Mouse (Mus musculus) lung, postnatal 36 days (tissue): ENCODE data around the gene H2al1g.
A peak's percentile ranks its signal among the peaks of the same experiment; 100 is the strongest.
"Not testable (repeated sequence)": the region's sequence is repeated elsewhere in the genome, so short reads cannot be mapped to it uniquely, and the experiment has no call there.

Source experiments
- DNase-seq: peaks from one replicate; pipeline ENCODE4 v3.0.0; 2022; ENCODE audit warnings: mixed read lengths

The H2al1g gene

DNA sequence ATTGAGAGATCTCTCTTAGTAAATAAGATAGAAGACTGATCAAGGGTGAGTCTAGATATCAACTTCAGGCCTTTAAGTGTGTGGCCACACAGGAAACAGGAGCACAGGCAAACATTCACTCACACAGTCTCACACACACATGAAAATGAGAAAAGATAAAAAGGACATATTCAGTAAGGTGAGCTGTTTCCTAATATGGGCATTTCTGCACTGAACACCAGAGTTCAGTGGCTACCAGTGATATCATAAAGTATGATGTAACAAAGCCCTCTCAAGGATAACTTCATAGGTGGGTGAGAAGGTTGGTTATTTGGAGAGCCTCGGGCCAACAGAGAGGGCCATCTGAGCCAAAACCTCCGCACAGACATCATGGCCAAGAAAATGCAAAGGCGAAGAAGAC is at the start of gene H2al1g:
Gene H2al1g, plus strand, starts transcription at position 301 of the 400 bp plus-strand sequence.
- not testable (repeated sequence) for DNase-seq

GRCm38 (mm10) chrX:11269074-11269473 is 49.0 kb upstream of the H2al1g start:
- DNase-seq, result no peak

DNA sequence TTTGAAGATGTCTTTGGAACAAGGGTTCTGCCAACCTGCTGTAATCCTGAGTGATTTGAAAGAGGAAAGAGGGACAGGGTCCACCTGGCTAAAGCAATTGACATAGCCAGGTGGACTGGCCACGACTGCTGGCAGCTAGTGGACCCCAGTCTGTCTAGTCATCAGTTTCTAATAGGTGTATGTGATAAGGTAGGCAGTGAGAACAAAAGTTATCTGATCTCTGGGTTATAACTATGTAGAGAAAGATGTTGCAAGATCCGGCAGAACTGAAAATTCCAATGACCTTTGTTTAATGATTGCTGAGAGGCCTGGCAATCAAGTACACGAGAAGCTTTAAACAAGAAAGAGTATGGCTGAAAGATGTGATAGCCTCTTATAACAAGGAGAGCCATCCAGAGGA is 44.9 kb upstream of the H2al1g start:
- DNase-seq, result no peak

DNA sequence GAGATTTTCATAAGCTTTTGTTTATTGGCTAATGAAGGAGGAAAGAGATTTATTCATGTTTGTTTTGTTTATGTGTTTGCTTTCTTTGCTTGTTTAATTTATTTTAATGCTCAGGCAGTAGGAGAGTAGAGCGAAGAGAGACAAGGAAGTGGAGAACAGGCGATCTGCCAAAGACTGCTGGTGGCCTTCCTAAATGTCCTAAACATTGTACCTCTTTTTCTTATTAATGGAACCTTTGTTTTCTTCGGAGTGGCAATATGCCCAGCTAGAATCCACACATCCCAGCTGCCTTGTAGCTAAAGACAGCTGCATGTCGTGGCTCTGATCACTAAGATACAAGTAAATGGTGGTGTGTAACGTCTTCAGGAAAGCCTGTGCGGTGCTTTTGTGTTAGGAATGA is 41.0 kb upstream of the H2al1g start:
- DNase-seq, result no peak

DNA sequence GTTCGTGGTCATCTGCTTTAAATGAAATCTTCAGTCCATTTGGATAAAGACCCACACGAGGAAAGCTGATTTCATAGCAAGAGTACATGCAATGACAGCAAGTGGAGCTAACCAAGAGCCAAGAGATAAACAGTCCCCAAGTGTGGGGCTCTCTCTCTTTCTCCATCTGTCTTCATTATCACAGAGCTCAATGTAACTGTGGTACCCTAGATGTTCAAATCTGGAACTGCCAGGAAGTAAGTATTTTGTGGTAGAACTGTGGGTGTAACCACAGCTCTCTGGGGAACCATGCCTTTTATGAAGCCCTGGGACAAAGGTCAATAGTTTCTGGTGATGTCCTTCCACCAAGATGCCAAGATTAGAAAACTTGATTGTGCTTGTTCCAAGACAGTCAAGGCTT is 37.3 kb upstream of the H2al1g start:
- no peak for DNase-seq

DNA sequence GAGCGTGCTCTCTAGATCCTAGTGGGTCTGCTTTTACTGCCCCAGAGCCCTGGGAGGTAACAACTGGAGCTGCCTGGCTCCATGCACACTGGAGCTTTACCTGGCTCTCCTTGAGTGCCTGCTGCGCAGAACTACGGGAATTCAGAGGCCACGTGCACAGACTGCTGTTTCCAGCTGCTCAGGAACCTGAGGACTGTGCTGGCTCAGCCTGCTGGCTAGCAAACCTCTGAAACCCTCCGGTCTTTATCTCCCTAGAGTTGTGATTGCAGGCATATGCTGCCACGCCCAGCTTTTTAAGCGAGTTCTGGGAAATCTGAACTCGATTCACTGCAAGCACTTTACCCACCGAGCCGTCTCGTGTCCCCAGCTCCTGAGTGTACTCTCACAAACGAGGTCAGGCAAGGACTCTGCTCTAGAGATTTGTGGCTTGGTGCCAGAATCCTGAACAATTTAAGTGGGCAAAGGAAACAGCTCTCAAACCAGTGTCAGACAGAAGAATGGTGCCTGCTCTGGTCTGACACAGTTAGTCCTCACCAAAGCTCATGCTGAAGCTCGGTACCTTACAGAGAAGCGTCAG is 29.7 kb upstream of the H2al1g start:
- peak; percentile 57 for DNase-seq

- DNase-seq, result no peak
Measured at GRCm38 (mm10) chrX:11289244-11289643, 28.8 kb upstream of the H2al1g start.

- DNase-seq, result not testable (repeated sequence)
Measured at GRCm38 (mm10) chrX:11298957-11299356, 19.1 kb upstream of the H2al1g start, which contains the start of gene H2al1a. Gene H2al1a, plus strand, starts transcription at chrX:11299257.

DNA sequence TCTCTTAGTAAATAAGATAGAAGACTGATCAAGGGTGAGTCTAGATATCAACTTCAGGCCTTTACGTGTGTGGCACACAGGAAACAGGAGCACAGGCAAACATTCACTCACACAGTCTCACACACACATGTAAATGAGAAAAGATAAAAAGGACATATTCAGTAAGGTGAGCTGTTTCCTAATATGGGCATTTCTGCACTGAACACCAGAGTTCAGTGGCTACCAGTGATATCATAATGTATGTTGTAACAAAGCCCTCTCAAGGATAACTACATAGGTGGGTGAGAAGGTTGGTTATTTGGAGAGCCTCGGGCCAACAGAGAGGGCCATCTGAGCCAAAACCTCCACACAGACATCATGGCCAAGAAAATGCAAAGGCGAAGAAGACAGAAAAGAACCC is 15.9 kb upstream of the H2al1g start, which contains the start of gene H2al1b:
Gene H2al1b, plus strand, starts transcription at position 301 of the 400 bp plus-strand sequence.
- DNase-seq, result not testable (repeated sequence)

DNA sequence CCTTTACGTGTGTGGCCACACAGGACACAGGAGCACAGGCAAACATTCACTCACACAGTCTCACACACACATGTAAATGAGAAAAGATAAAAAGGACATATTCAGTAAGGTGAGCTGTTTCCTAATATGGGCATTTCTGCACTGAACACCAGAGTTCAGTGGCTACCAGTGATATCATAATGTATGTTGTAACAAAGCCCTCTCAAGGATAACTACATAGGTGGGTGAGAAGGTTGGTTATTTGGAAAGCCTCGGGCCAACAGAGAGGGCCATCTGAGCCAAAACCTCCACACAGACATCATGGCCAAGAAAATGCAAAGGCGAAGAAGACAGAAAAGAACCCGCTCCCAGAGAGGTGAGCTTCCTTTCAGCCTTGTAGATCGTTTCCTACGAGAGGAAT is 12.7 kb upstream of the H2al1g start, which contains the start of gene H2al1c:
Gene H2al1c, plus strand, starts transcription at position 301 of the 400 bp plus-strand sequence.
- not testable (repeated sequence) for DNase-seq

- not testable (repeated sequence) for DNase-seq
Measured at GRCm38 (mm10) chrX:11308524-11308923, 9.5 kb upstream of the H2al1g start, which contains the start of gene H2al1d. Gene H2al1d, plus strand, starts transcription at chrX:11308824.

- DNase-seq, result not testable (repeated sequence)
Measured at GRCm38 (mm10) chrX:11311634-11312033, 6.4 kb upstream of the H2al1g start, which contains the start of gene H2al1e. Gene H2al1e, plus strand, starts transcription at chrX:11311934.

DNA sequence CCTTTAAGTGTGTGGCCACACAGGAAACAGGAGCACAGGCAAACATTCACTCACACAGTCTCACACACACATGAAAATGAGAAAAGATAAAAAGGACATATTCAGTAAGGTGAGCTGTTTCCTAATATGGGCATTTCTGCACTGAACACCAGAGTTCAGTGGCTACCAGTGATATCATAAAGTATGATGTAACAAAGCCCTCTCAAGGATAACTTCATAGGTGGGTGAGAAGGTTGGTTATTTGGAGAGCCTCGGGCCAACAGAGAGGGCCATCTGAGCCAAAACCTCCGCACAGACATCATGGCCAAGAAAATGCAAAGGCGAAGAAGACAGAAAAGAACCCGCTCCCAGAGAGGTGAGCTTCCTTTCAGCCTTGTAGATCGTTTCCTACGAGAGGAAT is 3.2 kb upstream of the H2al1g start, which contains the start of gene H2al1f:
Gene H2al1f, plus strand, starts transcription at position 301 of the 400 bp plus-strand sequence.
- not testable (repeated sequence) for DNase-seq

DNA sequence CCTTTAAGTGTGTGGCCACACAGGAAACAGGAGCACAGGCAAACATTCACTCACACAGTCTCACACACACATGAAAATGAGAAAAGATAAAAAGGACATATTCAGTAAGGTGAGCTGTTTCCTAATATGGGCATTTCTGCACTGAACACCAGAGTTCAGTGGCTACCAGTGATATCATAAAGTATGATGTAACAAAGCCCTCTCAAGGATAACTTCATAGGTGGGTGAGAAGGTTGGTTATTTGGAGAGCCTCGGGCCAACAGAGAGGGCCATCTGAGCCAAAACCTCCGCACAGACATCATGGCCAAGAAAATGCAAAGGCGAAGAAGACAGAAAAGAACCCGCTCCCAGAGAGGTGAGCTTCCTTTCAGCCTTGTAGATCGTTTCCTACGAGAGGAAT is 3.1 kb downstream of the H2al1g start, which contains the start of gene H2al1h:
Gene H2al1h, plus strand, starts transcription at position 301 of the 400 bp plus-strand sequence.
- DNase-seq, result not testable (repeated sequence)

DNA sequence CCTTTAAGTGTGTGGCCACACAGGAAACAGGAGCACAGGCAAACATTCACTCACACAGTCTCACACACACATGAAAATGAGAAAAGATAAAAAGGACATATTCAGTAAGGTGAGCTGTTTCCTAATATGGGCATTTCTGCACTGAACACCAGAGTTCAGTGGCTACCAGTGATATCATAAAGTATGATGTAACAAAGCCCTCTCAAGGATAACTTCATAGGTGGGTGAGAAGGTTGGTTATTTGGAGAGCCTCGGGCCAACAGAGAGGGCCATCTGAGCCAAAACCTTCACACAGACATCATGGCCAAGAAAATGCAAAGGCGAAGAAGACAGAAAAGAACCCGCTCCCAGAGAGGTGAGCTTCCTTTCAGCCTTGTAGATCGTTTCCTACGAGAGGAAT is 6.3 kb downstream of the H2al1g start, which contains the start of gene H2al1i:
Gene H2al1i, plus strand, starts transcription at position 301 of the 400 bp plus-strand sequence.
- DNase-seq, result not testable (repeated sequence)

DNA sequence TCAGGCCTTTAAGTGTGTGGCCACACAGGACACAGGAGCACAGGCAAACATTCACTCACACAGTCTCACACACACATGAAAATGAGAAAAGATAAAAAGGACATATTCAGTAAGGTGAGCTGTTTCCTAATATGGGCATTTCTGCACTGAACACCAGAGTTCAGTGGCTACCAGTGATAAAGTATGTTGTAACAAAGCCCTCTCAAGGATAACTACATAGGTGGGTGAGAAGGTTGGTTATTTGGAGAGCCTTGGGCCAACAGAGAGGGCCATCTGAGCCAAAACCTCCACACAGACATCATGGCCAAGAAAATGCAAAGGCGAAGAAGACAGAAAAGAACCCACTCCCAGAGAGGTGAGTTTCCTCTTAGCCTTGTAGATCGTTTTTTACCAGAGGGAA is 9.5 kb downstream of the H2al1g start, which contains the start of gene H2al1j:
Gene H2al1j, plus strand, starts transcription at position 301 of the 400 bp plus-strand sequence.
- DNase-seq, result not testable (repeated sequence)

DNA sequence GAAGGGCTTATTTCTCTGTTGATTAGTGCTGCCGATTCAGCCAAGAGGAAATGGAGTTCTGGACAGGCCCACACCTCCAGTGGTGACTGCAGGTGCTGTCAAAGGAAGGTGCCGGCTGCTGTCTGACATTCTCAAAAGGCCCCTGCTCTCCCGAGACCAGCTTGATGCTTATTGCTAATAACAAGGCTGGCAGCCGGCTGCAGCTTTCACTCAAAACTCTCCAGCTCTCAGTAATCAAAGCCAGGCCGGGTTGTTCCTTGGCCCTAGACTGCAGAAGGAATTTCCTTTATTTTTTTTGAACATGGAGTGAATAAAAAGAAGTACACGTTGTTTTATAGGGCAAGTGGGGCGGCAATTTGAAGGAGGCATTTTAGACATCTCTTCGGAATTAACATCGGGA is 27.7 kb downstream of the H2al1g start:
- peak; percentile 37 for DNase-seq

GRCm38 (mm10) chrX:11346756-11347155 is 28.7 kb downstream of the H2al1g start:
- DNase-seq, result no peak

GRCm38 (mm10) chrX:11360823-11361222 is 42.8 kb downstream of the H2al1g start:
- DNase-seq, result no peak

- no peak for DNase-seq
Measured at GRCm38 (mm10) chrX:11361261-11361660, 43.2 kb downstream of the H2al1g start.

- DNase-seq, result no peak
Measured at GRCm38 (mm10) chrX:11363890-11364289, 45.8 kb downstream of the H2al1g start.

DNA sequence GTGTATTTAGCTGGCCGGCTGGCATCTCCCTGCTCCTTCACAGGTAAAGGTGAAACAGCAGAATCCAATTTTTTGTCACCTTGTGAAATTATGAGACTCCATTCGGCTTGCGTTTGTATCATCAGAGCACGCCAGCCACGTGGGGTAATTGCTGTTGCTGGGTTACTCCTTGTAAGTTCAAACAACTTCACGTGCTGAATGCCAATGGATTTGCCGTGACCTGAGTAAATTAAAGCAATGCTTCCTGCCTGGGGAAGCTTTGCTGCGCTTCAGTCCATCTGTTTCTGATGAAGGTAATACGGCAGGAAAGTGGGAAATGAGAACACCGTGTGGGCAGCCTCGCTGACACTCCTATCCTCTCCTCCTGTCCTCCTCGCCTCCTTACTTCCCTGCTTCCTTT is 47.1 kb downstream of the H2al1g start:
- DNase-seq, result no peak
